Mouse (Mus musculus): ENCODE results near the gene Gsdma.
"Not testable (repeated sequence)": the region's sequence is repeated elsewhere in the genome, so short reads cannot be mapped to it uniquely, and the experiment has no call there.

Gene Gsdma

DNA sequence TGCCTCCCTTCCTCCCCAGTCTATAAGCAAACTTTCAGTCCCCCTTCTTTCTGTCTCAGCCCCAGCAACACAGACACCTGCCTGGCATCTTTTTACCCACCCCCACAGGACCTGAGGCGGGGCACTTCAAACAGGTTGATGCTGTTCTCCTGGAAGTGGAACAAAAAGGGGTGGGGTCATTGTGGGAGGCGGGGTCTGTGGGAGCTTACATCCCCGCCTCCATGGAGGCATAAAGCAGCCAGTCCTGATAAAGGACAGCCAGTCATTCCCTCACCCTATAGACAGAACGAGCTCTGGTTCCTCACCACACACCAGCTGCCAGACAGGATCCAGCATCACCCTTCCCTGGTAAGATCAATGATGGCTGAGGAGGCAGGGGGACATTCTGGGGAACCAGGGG is at the start of gene Gsdma:
Gsdma (plus strand) TSS at position 261 of the 400 bp plus-strand sequence.
- DNase-seq (ENCODE audit: low spot score in 2 of 2) = no peak

GRCm38 (mm10) chr11:98620791-98621190 is 43.4 kb upstream of the Gsdma start:
- no peak for DNase-seq (ENCODE audit: low spot score in 2 of 2)

DNA sequence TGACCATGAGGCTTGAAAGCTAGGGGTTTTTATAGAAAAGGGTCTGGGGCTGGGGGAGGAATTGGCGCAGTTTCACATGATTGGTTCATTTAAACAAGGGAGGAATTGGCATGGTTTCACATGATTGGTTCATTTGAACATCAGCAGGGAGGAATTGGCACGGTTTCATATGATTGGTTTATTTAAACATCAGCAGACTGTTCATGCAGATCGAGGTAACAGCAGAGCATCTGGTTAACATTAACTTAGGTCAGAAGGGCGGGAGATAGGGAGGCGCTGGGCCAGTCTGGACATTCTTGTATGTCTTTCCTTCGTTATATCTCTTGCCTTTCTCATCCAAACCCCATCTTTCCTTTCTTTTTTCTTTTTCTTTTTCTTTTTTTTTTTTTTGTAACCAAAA is 40.2 kb upstream of the Gsdma start:
- DNase-seq (ENCODE audit: low spot score in 2 of 2) = not testable (repeated sequence)

DNA sequence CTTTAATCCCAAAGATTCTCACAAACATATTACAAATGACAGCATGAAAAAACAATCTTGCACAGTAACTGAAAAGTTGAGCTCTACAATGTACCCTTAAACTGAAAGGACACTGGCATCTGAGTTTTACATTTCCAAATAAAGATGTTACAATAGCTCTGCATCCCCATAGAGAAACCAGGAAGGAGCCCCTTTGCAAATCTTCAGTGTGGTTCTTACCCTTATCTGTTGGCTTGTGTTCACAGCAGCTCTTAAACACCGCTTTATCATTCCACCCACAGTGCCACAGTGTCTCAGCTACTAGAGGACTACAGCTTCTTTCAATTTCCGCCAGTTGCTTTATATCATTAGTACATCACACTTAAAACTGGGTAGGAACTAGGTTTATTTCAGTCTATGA is 39.8 kb upstream of the Gsdma start:
- not testable (repeated sequence) for DNase-seq (ENCODE audit: low spot score in 2 of 2)

GRCm38 (mm10) chr11:98625611-98626410 is 38.3 kb upstream of the Gsdma start, which contains the start of the genes Gm12355 and Gsdma3:
Gene Gm12355, minus strand, starts transcription at chr11:98625661.
Gene Gsdma3, plus strand, starts transcription at chr11:98626360.
- no peak for DNase-seq (ENCODE audit: low spot score in 2 of 2)

DNA sequence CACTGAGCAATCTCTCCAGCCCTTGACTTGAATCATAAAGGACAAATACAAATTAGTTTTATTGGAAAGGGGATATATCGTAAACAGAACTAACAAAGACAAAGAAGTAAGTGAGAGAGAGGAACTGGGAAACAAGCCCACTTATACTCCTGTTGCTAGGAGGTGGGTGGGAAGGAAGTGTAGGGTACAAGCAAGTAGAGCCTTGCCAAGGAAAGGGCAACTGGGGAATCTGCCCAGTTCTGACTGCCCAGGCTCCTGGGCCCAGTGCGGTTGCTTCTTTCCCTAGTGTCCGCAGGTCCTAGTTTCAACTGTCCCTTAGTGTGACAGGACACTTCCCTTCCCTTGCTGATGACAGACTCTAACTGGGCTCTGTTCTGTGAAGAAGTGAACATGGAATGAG is 35.4 kb upstream of the Gsdma start:
- no peak for DNase-seq (ENCODE audit: low spot score in 2 of 2)

DNA sequence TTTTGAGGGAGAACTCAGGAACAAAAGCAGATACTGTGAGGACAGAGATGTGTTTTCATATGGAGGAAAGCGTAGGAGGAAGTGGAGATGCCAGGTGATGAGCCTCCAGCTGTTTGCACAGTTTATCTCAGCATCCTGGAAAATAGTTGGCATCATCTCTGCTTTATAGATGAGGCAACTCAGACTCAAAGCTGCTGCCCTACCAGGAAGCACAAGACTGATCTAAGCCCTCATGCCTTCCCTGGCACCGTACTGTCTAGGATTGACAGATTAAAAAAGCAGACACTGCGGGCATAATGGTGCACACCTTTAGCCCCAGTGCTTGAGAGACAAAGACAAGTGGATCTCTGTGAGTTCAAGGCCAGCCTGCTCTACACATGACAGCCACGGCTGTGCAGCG is 33.5 kb upstream of the Gsdma start:
- DNase-seq (ENCODE audit: low spot score in 2 of 2) = no peak

DNA sequence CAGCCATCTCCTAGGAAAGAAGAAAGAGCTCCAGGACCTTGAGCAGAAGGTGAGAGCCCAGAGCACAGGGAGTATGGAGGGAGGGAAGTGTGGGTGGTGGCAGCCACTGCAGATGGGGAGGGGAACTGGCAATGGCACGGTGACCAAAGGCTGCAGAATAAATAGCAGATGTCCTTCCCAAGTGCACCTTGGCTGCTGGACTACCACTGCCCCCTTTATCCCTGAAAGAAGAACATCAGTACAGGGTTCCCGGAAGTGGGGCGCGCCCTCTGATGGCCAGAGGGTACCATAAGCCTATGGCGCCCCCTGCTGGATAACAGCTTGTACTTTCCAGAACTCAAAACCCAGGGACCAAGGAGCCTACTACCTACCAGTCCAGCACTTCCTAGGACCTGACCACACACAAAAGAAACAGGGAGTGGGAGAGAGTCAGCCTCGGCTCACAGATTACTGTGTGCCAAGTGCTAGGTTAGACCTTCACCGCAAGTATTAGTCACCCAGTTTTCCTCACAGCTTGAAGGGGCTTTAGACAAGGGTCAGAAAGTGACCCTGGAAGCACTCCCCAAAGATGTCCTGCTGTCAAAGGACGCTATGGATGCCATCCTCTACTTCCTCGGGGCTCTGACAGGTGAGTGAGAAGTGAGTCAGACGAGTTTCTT is 28.7 kb upstream of the Gsdma start:
- DNase-seq (ENCODE audit: low spot score in 2 of 2) = not testable (repeated sequence)

DNA sequence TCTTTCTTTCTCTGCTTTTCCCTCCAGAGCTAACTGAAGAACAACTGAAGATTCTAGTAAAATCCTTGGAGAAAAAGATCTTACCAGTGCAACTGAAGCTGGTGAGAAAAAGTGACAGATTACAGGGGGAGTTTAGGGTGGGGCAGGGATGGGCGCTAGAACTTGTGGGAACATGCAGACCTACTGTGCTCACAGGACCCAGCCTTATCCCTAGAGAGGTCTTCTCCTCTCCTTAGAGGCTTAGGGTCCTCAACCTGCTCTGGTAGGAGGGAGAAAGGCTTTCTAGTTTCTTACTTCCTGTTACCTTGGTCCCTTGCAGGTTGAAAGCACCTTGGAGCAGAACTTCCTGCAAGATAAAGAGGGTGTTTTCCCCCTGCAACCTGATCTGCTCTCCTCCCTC is 26.6 kb upstream of the Gsdma start:
- no peak for DNase-seq (ENCODE audit: low spot score in 2 of 2)

GRCm38 (mm10) chr11:98640091-98640490 is 24.1 kb upstream of the Gsdma start:
- DNase-seq (ENCODE audit: low spot score in 2 of 2) = no peak

DNA sequence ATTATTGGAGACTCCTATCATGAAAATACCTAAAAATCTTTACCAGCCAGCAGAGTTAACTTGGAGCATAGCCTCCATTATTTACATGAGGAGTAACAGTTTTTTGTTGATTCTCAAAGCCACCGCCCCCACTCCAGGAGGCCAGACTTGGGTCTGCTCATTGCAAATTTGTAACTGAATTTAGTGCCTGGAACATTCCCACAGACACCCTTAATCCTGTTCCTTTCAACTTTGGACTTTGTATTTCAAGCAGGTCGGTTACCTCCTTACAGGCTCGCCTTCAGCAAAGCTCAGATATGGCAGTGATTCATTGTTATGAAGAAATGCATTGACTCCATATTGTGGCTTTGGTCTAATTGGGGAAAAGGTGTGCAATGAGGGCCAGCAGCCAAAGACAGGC is 19.4 kb upstream of the Gsdma start:
- no peak for DNase-seq (ENCODE audit: low spot score in 2 of 2)

DNA sequence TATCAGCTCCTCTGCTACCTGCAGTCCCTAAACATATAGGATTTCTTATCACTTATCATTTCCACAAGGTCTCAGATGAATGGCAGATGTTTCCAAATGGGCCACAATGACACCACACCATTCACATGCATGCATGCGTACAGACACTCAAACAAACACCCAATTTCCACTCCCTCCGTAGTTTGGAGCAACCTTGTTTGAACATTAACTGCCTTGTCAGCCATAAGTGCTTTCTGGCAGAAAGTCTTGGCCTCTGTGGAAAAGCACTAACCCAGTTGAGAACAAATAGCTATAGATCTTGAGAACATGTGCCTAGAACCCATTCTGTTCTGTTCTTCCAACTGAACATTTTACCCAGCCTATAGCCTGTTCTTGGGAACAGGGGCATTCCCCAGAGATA is 18.2 kb upstream of the Gsdma start:
- DNase-seq (ENCODE audit: low spot score in 2 of 2) = no peak

DNA sequence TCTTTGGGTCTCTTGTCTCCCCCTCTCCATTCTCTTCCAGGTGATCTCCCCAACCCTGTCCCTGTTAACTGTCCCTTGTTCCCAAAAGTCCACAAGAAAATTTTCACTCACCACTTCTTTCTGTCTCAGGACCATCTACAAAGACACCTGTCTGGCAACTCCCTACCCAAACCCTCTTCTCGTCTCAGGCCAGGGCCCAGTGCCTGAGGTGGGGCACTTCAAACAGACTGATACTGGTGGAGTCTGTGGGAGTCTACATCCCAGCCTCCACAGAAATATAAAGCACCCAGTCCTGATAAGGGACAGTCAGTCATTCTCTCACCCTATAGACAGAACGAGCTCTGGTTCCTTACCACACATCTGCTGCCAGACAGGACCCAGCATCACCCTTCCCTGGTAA is 17.7 kb upstream of the Gsdma start, which contains the start of gene Gsdma2:
Gsdma2 (plus strand) TSS at position 301 of the 400 bp plus-strand sequence.
- DNase-seq (ENCODE audit: low spot score in 2 of 2) = no peak

DNA sequence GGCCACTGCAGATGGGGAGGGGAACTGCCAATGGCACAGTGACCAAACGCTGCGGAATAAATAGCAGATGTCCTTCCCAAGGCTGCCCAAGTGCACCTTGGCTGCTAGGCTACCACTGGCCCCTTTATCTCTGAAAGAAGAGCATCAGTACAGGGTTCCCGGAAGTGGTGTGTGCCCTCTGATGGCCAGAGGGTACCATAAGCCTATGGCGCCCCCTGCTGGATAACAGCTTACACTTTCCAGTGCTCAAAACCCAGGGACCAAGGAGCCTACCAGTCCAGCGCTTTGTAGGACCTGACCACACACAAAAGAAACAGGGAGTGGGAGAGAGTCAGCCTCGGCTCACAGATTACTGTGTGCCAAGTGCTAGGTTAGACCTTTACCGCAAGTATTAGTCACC is 9.1 kb upstream of the Gsdma start:
- DNase-seq (ENCODE audit: low spot score in 2 of 2) = not testable (repeated sequence)

- DNase-seq (ENCODE audit: low spot score in 2 of 2) = peak; percentile 33 to 46
These were observed 3.6 kb upstream of the Gsdma start for GRCm38 (mm10) chr11:98660517-98660916.

DNA sequence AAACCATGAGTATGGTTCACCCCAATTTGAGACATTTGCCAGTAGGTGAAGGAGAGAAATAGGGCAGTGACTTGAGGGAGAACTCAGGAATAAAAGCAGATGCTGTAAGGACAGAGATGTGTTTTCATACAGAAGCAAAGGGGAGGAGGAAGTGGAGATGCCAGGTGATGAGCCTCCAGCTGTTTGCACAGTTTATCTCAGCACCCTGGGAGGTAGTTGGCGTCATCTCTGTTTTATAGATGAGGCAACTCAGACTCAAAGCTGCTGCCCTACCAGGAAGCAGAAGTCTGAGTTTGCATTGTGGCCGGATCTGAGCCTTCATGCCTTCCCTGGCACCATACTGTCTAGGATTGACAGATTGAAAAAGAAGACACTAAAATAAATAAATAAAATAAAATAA is 4.8 kb downstream of the Gsdma start:
- DNase-seq (ENCODE audit: low spot score in 2 of 2) = no peak

GRCm38 (mm10) chr11:98671284-98671815 is 7.2 kb downstream of the Gsdma start:
- DNase-seq (ENCODE audit: low spot score in 2 of 2) = no peak

GRCm38 (mm10) chr11:98671857-98672256 is 7.7 kb downstream of the Gsdma start:
- no peak for DNase-seq (ENCODE audit: low spot score in 2 of 2)

GRCm38 (mm10) chr11:98672482-98672881 is 8.3 kb downstream of the Gsdma start:
- no peak for DNase-seq (ENCODE audit: low spot score in 2 of 2)

- peak in 1 of 2 experiments; percentile 31 for DNase-seq (ENCODE audit: low spot score in 2 of 2)
These were observed 9.0 kb downstream of the Gsdma start for GRCm38 (mm10) chr11:98673136-98673535.

- DNase-seq (ENCODE audit: low spot score in 2 of 2) = no peak
These were observed 11.7 kb downstream of the Gsdma start for GRCm38 (mm10) chr11:98675829-98676363.

GRCm38 (mm10) chr11:98680023-98680422 is 15.9 kb downstream of the Gsdma start:
- DNase-seq (ENCODE audit: low spot score in 2 of 2) = no peak

All from frontal cortex, postnatal 10 days (tissue).